Mouse (Mus musculus): ENCODE data around the gene Cmtm8.
A peak's percentile ranks its signal among the peaks of the same experiment; 100 is the strongest.

Gene Cmtm8

DNA sequence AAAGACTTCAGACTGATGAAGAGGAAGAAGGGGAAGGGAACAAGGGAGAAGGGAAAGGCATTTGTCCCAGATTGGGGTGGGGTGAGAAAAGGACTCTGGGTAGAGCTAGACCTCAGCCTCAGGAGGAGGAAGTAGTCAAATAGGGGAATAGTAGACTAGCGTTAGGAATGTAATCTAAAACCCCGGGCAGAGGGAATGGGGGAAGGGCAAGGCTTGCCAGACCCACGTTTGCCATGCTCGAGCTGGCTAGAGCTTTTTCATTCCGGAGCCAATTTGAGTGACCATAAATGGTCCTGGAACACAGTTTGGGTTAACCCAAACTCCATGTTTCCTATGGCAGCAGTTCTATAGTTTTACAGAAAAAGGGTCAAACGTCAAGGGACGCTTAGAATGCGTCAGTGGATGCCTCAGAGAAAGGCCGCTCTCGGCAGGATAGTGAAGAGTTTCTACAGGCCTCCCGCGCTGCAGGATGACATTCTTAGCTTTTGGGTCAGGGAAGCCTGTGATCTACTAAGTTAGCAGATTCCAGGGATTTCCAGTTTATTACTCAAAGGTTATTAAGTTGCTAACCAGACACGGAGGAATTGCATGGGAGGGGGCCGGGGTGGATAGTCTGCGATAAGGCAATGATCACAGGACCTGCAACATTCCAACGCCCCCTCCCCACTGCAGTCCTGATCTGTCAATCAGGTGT, 58.4 kb downstream of the Cmtm8 start:
- DNase-seq: no peak

DNA sequence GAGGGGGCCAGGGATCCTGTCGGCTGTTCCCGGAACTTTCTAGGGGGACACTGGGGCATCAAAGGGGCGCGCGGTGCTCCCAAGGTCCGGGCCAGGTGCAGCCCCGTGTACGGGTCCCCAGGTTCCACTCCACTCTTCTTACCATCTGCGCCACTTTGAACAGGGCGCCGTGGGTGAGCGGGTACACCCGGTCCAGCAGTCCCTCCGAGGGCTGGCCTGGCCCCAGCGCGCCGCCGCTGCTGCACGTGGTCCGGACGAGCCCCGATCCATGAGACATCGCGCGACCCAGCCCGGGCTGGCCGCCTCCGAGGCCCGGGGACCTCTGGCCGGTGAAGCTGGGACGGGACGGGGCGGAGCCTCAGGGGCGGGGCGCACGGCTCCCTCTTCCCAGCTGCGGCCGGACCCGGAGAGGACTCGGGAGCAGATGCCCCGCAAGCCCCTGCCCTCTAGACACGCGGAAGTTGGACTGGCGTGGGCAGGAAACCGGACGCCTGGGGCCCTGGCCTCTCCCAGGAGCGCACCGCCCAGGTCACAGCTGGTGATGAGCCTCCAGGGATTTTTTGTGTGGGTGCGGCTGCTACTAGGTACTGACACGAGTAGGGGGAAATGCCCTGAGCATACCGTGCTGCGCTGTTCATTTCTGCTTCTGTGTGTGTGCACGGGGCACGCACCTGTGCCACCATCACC, 62.3 kb downstream of the Cmtm8 start, which contains the start of gene Cmtm7:
TSS of gene Cmtm7 (minus strand) at position 331 of the 687 bp plus-strand sequence.
- no peak for DNase-seq

DNA sequence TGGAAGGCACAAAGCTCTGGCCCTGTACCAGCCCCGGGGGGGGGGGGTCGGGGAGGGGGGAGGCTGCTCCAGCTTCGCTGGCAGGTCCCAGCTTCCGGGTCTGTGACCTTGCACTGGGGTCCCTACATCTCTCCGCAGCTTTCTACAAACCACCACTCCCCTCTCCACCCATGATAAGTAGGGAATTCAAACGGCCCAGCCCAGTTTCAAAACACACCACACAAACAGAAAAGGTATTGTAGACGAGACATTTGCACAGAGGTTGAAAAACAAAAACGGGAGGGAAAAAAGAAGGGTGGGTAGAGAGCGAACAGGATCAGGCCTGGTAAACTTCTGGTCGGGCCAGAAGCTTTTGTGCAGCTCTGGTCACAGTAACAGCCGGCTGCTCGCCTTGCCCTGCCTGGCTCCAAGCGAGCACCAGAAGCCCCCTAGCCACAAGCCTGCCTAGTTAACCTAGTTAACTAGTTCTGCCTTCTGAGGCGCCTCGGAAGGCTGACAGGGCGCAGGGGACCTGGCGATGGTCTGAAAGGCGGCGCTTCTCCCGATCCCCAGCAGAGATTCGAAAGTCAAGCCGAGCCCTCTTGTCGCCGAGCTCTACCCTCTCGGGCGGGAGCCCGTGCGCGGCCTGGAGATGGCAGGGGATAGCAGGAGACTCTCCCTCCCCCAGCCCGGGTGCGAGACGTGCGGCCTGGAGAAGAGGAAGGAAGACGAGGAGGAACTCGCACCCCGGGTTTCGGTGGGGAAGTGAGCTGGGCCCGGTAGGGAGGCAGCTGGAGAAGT, 63.0 kb downstream of the Cmtm8 start:
- DNase-seq: no peak

DNA sequence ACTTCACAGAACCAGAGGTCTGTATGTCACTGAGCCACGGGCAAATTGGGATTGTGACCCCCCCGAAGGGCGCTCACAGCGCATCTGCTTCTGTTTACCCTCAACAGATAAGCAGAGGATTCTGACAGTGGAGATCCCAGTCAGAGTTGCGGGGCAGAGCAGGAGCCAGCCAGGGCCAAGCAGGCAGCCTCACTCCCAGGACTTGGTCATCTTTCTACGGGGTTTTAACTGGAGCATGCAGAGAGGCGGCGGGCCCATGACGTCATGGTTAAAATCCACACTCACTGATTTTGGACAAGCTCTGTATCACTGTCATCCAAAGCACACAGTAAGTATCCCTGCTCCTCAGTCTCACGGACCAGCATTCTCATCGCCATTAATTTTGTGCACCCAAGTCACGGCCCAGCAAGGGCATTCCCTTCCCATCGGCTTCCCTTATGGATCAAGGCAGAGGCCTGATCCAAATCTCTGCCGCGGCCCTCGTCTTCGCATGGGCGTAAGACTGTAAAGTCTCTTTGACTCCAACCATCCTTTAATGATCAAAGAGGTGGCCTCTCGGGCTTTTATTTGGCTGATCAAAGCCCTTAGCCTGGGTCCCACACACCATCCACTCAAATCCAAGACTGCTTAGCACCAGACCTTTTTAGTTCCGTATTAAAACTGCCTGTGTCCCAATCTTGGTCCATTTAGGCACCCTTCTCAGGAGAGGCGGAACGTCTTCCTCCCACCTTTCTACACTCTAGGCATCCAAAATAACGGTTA, 63.8 kb downstream of the Cmtm8 start:
- no peak for DNase-seq

DNA sequence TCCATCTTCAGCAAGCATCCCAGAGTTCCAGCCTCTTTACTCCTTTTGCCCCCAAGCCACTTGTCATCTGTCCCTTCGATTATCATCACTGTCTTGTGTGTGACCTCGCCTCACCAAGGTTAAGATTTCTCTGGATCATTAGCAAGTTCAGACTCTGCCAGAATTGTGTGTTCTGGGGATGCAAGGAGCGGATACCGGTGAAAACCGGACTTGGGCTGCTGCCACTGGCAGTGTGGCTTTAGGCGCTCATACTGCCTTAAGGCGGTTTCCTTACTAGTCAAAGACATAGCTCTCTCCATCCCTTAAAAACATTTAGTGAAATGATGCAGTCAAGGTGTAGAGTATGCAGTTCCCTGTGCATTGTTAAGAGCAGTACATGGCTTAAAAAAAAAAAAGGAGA, 65.1 kb downstream of the Cmtm8 start:
- DNase-seq: no peak

DNA sequence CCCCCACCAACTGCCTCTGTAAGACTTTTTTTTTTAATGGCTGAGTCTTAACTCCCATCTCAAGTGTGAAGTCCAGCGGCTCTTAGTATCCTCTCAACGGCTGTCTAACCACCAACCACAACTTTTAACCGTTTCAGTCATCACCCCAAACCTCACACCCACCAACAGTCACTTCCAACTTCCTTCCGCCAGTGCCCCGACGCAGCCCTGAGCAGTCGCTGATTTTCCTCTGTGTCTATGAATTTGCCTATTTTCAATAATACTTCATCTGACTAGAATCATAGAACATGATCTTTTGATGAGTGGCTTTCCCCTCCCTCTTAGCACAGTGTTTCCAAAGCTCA, 65.9 kb downstream of the Cmtm8 start:
- no peak for DNase-seq

DNA sequence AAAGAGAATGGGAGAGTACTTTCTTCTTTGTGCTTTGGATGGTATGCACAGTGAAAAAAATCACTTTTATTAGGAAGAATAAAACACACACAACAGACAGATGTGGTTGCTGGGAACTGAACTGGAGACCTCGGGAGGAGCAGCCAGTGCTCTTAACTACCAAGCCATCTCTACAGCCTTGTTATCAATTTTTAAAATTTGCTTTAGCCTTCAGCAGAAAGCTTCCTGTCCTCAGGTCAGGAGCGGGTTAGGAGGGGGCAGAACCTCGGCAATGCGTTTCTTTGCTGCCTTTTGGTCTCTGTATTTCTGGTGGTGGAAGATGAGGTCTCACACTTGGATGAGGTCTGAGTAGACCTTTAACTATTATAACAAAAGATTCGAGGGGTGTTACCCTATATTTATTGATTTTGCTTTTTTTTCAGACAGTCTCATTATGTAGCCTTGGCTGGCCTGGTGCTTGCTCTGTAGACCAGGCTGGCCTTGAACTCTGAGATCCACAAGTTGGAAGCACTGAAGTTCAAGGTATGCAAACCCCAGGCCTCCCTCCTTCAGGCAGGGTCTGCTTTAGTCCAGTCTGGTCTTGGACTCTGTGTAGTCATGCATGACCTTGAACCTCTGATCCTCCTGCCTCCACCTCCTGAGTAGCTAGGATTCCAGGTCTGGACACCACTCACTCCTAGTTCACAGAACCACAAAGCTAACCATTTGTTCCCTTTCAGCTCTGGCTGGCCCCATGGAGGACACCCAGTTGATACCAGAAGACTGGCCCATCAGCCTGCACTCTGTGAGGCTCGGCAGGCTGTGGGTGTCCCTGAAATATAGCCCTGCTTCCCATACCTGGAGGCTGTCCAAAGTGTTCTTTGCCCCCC, 66.5 kb downstream of the Cmtm8 start:
- no peak for DNase-seq

DNA sequence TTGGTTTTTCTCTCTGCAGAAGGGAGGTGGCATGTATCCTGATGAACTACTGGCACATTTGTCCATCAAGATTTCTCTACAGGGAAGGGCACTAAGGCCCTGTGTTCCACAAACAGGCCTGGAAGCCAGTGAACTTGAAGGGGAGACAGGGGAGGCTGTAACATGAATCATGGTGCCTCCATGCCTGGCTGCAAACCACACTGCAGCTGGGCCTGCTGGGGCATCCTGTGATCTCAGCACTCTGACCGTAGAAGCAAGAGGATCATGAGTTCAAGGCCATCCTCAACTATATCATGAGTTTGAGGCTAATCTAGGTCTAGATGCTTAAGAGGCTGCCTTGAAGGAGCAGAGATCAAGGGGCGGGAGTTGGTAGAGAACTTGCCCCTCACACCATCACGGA, 67.6 kb downstream of the Cmtm8 start:
- no peak for DNase-seq

DNA sequence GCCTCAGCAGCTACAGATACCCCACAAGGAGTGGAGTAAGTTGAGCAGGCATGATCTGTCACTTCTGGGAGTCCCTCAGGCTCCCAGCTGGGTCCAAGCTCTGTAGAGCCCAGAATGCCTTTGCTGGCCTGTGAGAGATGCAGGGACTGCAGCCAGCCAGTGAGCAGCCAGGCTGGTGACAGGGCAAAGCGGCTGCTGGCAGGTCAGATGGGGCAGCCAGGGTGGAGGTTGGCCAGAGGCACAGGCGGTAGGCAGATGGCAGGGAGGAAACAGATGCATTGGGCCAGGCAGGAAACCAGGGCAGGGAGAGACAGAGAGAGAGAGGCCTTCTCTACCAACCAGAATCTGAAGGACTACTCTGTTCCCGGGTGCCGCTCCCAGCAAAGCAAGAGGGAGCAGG, 68.7 kb downstream of the Cmtm8 start:
- peak; percentile 92 for DNase-seq

DNA sequence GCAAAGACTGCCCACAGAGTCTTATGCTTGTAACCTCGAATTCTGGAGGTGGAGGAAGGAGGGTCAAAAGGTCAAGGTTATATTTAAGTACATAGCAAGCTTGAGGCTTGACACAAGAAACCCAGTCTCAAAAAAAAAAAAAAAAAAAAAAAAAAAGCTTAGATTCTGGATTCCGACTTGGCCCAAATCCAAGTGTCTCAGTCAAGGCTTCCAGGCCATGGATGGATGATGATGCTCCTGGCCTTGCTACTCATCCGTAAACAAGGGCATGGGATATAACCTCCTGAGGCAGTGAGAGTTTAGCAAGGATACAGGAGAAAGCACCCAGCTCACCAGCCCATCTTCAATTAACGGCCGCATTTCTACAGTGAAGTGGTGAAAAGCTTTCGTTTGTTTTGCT, 69.3 kb downstream of the Cmtm8 start:
- DNase-seq: no peak

DNA sequence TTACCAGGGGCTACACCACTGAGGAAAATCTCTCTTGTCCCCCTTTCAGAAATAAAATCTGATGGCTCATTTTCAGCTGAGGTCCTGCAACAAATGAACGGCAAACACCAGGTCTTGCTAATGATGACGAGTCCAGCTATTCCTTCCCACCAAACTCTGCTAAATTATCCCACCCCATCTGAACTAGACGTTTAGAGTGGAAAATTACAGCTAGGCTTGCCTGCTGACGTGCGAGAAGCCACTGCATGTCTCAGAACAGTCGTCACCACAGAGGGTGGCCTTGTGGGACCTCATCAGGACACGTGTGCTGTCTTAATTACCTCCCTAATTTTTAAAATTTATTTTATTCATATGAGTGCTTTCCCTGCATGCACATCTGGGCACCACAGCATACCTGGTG, 72.4 kb downstream of the Cmtm8 start:
- no peak for DNase-seq

DNA sequence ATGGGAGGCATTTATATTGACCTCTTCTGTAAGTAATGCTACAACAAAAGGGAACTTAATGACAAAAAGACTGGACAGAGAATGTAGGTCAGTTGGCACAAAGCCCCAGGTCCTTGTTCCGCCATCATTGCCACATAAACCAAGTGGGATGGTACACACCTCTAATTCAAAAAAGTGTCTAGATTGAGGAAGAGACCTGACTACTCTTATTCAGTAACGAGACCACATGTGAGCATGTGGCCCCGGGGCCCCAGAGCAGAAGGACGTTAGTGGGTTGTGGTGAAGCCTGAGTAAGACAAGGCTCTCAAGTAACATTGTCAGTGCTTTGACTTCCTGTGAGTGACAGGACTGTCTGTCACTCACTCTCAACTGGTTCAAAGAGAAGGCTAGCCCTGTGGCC, 73.7 kb downstream of the Cmtm8 start:
- no peak for DNase-seq

DNA sequence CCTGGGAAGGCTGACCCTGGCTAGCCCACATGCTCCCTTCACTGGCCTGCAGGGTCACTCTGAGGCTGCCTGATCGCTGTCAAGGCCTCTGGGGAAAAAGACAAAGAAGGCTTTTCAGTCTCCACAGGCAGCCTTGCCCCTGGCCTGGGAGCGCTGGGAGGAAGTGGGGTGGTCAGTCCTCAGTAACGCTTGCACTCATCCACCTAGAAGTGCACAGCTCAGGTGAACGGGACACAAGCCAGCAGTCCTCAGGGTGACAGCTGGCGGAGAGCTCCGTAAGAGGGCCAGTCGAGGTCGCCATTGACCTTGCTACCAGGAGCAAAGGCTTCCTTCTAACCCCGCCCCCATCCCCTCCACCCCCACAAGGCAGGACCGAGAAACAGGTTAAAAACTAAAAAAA, 75.9 kb downstream of the Cmtm8 start:
- no peak for DNase-seq

DNA sequence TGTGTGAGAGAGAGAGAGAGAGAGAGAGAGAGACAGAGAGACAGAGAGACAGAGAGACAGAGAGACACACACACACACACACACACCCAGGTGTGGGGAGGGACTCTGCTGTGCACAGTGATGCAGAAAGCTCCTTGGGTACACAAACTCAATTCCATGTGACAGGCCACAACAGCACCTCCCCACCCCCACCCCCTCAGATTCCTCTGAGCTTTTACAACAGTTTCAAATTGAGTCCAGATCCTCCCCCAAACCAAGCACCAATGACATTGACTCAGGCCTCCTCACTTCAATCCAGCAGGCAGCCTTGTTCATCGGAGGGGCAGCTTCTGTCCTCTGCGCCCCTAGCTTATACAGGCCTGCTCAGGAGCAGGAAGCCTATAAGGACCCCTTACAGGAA, 76.4 kb downstream of the Cmtm8 start:
- DNase-seq: no peak

DNA sequence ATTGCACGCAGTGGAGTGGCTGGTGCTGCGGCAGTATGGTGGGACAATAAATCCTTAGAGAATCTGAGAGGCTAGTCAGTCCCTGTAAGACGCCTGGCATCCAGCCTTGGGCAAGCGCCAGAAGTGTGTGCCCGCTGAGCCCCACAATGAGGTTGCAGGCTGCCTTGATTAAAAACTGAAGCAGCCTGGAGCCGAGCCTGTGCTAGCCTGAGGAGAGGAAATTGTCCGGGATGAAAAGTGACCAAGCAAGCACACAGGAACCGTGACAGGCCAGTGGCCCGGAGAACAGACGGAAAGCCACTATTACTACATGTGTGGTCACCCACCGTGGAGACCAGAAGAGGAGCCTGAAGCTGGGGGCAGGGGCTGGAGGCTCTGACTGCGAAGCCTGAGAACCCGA, 76.9 kb downstream of the Cmtm8 start:
- DNase-seq: peak; percentile 81

DNA sequence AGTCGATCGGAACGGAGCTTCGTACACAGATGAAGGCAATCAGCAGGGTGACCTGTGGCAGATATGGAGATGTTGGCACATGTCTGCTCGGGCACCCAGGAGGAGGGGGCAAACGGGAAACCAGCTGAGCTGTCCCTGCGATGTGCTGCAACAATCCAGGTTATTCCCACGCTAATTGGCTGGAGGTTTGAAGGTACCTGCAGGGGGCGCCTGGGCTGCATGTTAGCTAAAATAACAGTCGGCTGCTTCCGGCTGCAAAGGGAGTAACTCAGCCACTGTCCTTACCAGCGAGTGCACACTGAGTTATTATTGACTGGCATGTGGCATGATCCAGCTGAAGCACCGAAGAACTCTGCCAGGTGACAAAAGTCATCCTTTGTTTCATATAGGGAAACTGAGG, 80.6 kb downstream of the Cmtm8 start:
- DNase-seq: no peak

DNA sequence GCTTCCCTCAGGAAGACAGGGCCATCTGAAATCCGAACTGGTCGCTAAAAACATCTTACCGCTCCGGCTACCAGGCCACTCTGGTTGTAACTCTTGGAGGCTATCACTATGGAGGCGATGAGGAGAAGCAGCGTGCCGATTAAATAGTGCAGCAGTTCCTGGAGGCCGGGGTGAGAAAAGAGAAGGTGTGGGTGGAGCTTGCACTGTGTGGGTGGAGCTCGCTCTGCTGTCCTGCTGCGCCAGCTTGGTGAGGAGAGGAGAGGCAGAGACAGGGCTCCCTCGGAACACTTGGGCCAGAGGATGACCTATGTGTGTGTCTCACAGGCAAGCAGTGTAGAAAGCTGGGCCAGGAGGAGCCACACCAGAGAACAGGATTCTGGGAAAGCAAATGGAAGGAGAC, 82.1 kb downstream of the Cmtm8 start:
- no peak for DNase-seq

DNA sequence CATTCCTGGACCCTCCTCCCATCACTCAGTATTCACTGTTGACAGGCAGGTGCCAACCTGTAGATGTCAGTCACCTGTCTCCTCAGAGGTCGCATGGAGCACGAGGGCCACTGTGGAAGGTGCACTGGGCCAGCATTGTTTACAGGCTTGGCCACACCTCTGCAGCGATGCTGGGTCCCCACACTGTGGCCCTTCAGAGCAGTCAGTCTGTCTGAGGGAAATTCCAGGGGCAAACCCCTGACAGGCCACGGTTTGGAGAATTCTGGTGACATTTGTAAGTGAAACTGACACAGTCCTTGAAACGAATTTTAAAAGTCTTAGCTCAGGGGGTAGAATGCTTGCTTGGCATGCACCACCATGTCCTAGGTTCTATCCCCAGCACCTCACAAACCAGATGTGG, 83.6 kb downstream of the Cmtm8 start:
- DNase-seq: no peak

DNA sequence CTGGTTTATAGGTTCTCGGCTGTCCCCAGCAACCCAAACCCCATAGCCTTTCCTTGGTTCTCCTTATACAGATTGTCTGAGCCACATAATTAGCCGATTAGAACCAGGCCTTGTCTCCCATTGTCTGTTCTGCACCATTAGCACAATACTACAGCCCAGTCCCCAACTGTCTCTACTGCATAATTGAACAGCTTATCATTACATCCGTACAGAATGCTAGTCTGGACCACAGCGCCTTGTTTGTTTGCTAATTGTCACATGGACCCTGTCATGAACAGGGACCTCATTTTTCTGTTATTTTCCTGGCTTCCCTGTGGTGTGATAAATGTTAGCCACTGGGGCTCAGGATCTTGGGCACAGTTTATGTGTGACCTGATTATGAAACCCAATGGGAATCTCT, 84.1 kb downstream of the Cmtm8 start:
- no peak for DNase-seq

DNA sequence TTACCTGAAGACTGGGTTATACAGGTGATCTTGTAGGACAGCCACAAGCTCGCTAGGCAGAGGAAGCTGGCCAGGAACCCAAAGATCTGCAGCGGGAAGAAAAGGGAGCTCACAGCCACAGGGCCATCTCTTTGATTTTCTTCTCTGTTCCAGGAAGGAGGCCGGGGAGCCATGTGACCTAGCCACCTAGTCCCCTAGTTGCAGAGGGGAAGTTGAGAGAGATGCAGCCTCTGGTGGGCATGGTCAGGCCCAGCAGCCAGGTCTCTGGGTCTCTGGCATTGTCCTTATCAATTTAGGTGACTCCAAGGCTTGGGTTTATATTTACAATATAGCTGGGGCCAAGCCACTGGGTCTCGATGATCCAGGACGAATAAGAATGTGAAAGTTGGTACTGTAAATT, 85.2 kb downstream of the Cmtm8 start:
- DNase-seq: no peak

DNA sequence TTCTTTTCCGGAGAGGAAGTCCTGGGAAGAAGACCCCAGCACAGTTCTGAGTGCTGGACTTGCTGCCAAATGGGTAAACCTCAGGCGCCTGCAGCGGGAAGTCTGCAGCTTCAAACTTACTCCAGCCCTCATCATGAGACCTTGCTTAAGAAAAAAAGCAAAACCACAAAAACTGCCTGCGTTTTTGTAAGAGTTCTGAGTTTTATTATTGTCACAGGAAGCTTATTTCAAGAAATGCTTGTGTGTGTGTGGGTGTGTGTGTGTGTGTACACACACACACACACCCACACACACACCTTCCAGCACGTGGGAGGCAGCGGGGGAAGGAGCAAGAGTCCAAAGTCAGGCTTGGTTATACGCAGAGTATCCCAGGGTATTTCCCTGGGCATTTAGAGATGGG, 85.7 kb downstream of the Cmtm8 start:
- no peak for DNase-seq

DNA sequence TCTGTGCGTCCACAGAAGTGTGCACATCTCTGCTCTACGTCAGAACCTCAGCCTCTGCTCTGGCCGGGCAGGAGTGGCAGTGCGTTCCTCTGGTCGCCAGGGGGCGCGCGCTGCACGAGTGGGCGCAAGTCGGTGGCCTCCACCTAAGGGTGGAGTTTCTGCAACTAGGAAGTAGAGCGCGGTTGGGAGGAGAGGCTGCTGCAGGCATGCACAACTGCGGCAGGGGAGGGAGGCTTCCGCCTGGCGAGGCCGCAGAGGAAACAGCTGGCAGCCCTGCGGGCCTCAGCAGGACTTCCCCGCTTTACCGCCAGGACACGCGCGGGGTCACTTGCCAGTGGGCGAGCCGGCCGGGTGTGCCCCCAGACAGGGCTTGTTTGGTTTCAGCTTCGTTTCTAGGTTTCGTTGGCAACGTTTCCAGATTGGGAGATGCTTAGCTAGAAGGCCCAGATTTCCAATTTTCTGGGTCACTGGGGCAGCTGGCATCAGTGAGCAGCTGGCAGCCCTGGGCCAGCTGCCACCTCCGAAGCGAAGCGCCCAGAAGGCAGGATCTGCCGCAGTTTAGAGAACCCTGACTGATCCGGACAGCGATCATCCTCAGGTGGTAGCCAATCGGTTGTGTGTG, 91.0 kb downstream of the Cmtm8 start:
- DNase-seq: peak; percentile 89

All from cerebellum, adult 9-11 months (tissue).